ENCODE assay signal across 9 mouse cellular contexts in the genomic region with DNA sequence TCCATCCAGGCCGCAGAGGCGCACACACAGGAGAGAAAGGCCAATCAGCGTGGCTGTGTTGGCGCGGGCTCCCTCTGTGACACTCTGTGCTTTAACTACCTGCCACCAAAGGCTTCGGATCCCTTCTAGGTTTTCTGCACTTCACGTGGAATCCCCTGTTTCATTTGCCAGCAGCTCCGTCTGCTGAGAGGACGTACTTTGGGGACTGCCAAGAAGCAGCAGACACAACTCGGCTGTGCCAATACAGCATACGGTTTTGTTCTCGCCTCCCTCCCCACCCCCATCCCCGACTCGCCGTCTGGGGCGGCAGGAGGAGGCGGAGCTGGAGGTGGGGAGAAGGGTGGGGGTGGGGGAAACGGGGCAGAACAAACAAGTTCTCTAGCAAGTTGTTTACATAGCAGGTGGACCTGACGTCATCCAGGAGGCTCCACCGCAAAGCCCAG. TPM values are rescaled to one million over a fixed set of nuclear protein-coding genes. Genes with fewer than 3 reads are reported as not detected.
DNase-seq lines count a peak whose midpoint lies in the region; ATAC-seq and TF ChIP-seq lines count a peak whose summit lies in the region.
"Had no signal": no experiment of that assay in that cellular context is flagged by ENCODE, and none has a peak within 500 bp of the region (broad histone marks: within the 10 kb centered on the region; RNA-seq: fewer than 3 reads in every experiment).

No protein-coding gene starts in this region.

- DNase-seq in adrenal gland, adult 8-10 months: peak; percentile 24
- DNase-seq in gastrocnemius, postnatal 14 days: peak; percentile 45
- DNase-seq in hindlimb bud, embryonic 11.5 days (ENCODE audit: extremely low spot score, low read depth, low spot score): peak; percentile 52
- DNase-seq in left cerebral cortex, postnatal 25 days (ENCODE audit: low spot score in 2 of 2): peak; percentile 61 to 76
- no peak for DNase-seq in midbrain, embryonic 11.5 days (ENCODE audit: low spot score, missing footprints)
- no peak for DNase-seq in spleen, postnatal 10 days (ENCODE audit: low spot score in 2 of 2)

- peak overlapping the region; percentile 92 for H3K4me2 ChIP-seq in midbrain, embryonic 11.5 days
- peak overlapping the region; percentile 68 for H3K4me2 ChIP-seq in stomach, embryonic 16.5 days (ENCODE audit: low read depth, low read length)

- H3K27me3 ChIP-seq in midbrain, embryonic 11.5 days (ENCODE audit: control insufficient read depth, insufficient read depth, low read length): no peaks in the 10 kb centered on the region
- no peaks in the 10 kb centered on the region for H3K27me3 ChIP-seq in stomach, embryonic 16.5 days (ENCODE audit: control insufficient read depth, insufficient read depth, low read length)

- no peaks in the 10 kb centered on the region for H3K36me3 ChIP-seq in midbrain, embryonic 11.5 days (ENCODE audit: control insufficient read depth, insufficient read depth, low read length)
- no peaks in the 10 kb centered on the region for H3K36me3 ChIP-seq in stomach, embryonic 16.5 days (ENCODE audit: control insufficient read depth, insufficient read depth, low read length)

- peak overlapping the region; percentile 72 for H3K9ac ChIP-seq in midbrain, embryonic 11.5 days (ENCODE audit: low read length)
- peak overlapping the region; percentile 96 for H3K9ac ChIP-seq in stomach, embryonic 16.5 days (ENCODE audit: low read length)

- peak overlapping the region; percentile 65 for H3K4me3 ChIP-seq in cortical plate, adult 2 months (ENCODE audit: insufficient read depth, low read length)
- peak overlapping the region; percentile 54 for H3K4me3 ChIP-seq in midbrain, embryonic 11.5 days (ENCODE audit: low read depth, low read length)
- peak overlapping the region; percentile 88 for H3K4me3 ChIP-seq in stomach, embryonic 16.5 days (replicated peaks; ENCODE audit: low read length)

- WGBS in midbrain, embryonic 11.5 days: 0% methylated on average over 20 of the region's 20 CpGs
- WGBS in stomach, embryonic 16.5 days: 0% methylated on average over 20 of the region's 20 CpGs

- no peaks in the 10 kb centered on the region for H3K4me1 ChIP-seq in cortical plate, adult 2 months (ENCODE audit: control insufficient read depth, insufficient read depth, low read length)
- H3K4me1 ChIP-seq in midbrain, embryonic 11.5 days (ENCODE audit: control insufficient read depth, insufficient read depth, low read length): peaks cover 24% of the 10 kb centered on the region
- H3K4me1 ChIP-seq in stomach, embryonic 16.5 days (ENCODE audit: control insufficient read depth, insufficient read depth, low read length): peaks cover 19% of the 10 kb centered on the region

- no peak overlapping the region for H3K27ac ChIP-seq in cortical plate, adult 2 months (ENCODE audit: insufficient read depth, low read length)
- H3K27ac ChIP-seq in midbrain, embryonic 11.5 days (ENCODE audit: low read depth, low read length): peak overlapping the region; percentile 87
- peak overlapping the region; percentile 95 for H3K27ac ChIP-seq in stomach, embryonic 16.5 days (ENCODE audit: low read length)
- H3K27ac ChIP-seq: macrophage had no signal

- intact Hi-C loops in gastrocnemius, postnatal 14 days (cut with DNase I; ENCODE audit: low total_unique reads): no loop called here
- intact Hi-C loops in left cerebral cortex, postnatal 25 days (cut with DNase I): loop anchor here (5.0 kb wide), 1 partner anchor 287 kb away; no protein-coding TSS in a partner anchor

- no peaks in the 10 kb centered on the region for H3K9me3 ChIP-seq in midbrain, embryonic 11.5 days (ENCODE audit: control insufficient read depth, low read length)
- no peaks in the 10 kb centered on the region for H3K9me3 ChIP-seq in stomach, embryonic 16.5 days (replicated peaks; ENCODE audit: control insufficient read depth, low read length)

- TF ChIP-seq POLR2A in cortical plate, adult 2 months (IDR thresholded peaks at IDR 0.05; ENCODE audit: extremely low read depth, insufficient read depth, low read length): no peak

- ATAC-seq in midbrain, embryonic 11.5 days (ENCODE audit: low FRiP score): peak; percentile 84
- ATAC-seq in stomach, embryonic 16.5 days (ENCODE audit: insufficient read depth, low FRiP score): peak; percentile 89

- no peak for TF ChIP-seq CTCF in cortical plate, adult 2 months (IDR thresholded peaks at IDR 0.05; ENCODE audit: extremely low read depth, insufficient read depth, low read length)

RNA-seq across cellular contexts. Expression of a gene that starts 0.5 kb away (rescaled TPM):
- 1 to 10 TPM; 4.3 to 7.3 (median 6.8) TPM for total RNA-seq in adrenal gland, adult 8-10 months (2022)
- polyA plus RNA-seq in cortical plate, adult 2 months (2012; rRNA removed): 5.6 and 8.3 TPM in 2 replicates
- total RNA-seq in gastrocnemius, postnatal 14 days (2021): 1 to 10 TPM; 1.2 to 1.4 TPM
- total RNA-seq in left cerebral cortex, postnatal 25 days (2021): 10 to 100 TPM in 1 of 2 experiments, 1 to 10 TPM in 1; 7.6 to 19.8 TPM
- polyA plus RNA-seq in midbrain, embryonic 11.5 days (2014; fragmentation: Nextera tagmentation; extraction: Ambion mirVana): 42.4 and 45.4 TPM in 2 replicates
- polyA plus RNA-seq in stomach, embryonic 16.5 days (2015; fragmentation: Nextera tagmentation; extraction: Ambion mirVana): 33.7 and 34.3 TPM in 2 replicates
- polyA plus RNA-seq: macrophage had no signal

Comparison
In these comparisons a context has a peak if more than half of its experiments do, and no peak if none do; other contexts are left out.
1. DNase-seq: peak in adrenal gland, adult 8-10 months (single experiment), gastrocnemius, postnatal 14 days (single experiment), hindlimb bud, embryonic 11.5 days (single experiment) and left cerebral cortex, postnatal 25 days (2 of 2); none in midbrain, embryonic 11.5 days (single experiment) and spleen, postnatal 10 days (0 of 2).
2. Peak in every context shown above with its lines, with median percentiles within 50 percentile points of each other: H3K4me3 ChIP-seq.